Mouse (Mus musculus): ENCODE measurements at regions not wholly inside any gene's neighbourhood (a gene's known extent, or its start where the extent isn't known, plus 50 kb on each side); places are given as distances from the start of the nearest gene placed in this dataset.
A peak's percentile ranks its signal among the peaks of the same experiment; 100 is the strongest.

- H3K9me3 ChIP-seq (replicated peaks; ENCODE audit: low read length): no peaks in the 10 kb centered on the region
- H3K27ac ChIP-seq: no peak overlapping the region
- no peak overlapping the region for H3K4me2 ChIP-seq (ENCODE audit: low read length)
- ATAC-seq (replicated peaks; ENCODE audit: low FRiP score, low read depth): no peak
- H3K36me3 ChIP-seq (ENCODE audit: insufficient read depth, low read length): no peaks in the 10 kb centered on the region
- H3K4me1 ChIP-seq (replicated peaks; ENCODE audit: insufficient read depth, low read length): no peaks in the 10 kb centered on the region
- no peak for DNase-seq (ENCODE audit: low spot score)
- H3K27me3 ChIP-seq (ENCODE audit: insufficient read depth, low read length): no peaks in the 10 kb centered on the region
- TF ChIP-seq CTCF (IDR thresholded peaks at IDR 0.05; ENCODE audit: low read depth): peak; percentile 28; the same call in 1 of the 2 replicates
- H3K9ac ChIP-seq (ENCODE audit: low read depth, low read length): no peak overlapping the region
- no peak overlapping the region for H3K4me3 ChIP-seq (replicated peaks; ENCODE audit: low read depth, low read length)
Measured at GRCm38 (mm10) chr11:86881710-86882109, 74.2 kb upstream of the Dhx40 start.

GRCm38 (mm10) chr11:86879356-86879905 is 71.9 kb upstream of the Dhx40 start:
- H3K9ac ChIP-seq (ENCODE audit: low read depth, low read length): no peak overlapping the region
- no peak overlapping the region for H3K4me2 ChIP-seq (ENCODE audit: low read length)
- DNase-seq (ENCODE audit: low spot score) (no peak), ATAC-seq (replicated peaks; ENCODE audit: low FRiP score, low read depth) (no peak)
- no peak overlapping the region for H3K27ac ChIP-seq
- no peaks in the 10 kb centered on the region for H3K4me1 ChIP-seq (replicated peaks; ENCODE audit: insufficient read depth, low read length)
- no peaks in the 10 kb centered on the region for H3K9me3 ChIP-seq (replicated peaks; ENCODE audit: low read length)
- WGBS: 70% methylated on average over 6 of the region's 6 CpGs
- no peaks in the 10 kb centered on the region for H3K27me3 ChIP-seq (ENCODE audit: insufficient read depth, low read length)
- H3K4me3 ChIP-seq (replicated peaks; ENCODE audit: low read depth, low read length): no peak overlapping the region
- TF ChIP-seq CTCF (IDR thresholded peaks at IDR 0.05; ENCODE audit: low read depth): no peak
- H3K36me3 ChIP-seq (ENCODE audit: insufficient read depth, low read length): no peaks in the 10 kb centered on the region

- no peaks in the 10 kb centered on the region for H3K9me3 ChIP-seq (replicated peaks; ENCODE audit: low read length)
- no peaks in the 10 kb centered on the region for H3K36me3 ChIP-seq (ENCODE audit: insufficient read depth, low read length)
- DNase-seq (ENCODE audit: low spot score): no peak
- peak; percentile 43; the same call in 1 of the 2 replicates for TF ChIP-seq CTCF (IDR thresholded peaks at IDR 0.05; ENCODE audit: low read depth)
- H3K4me2 ChIP-seq (ENCODE audit: low read length): no peak overlapping the region
- H3K27me3 ChIP-seq (ENCODE audit: insufficient read depth, low read length): no peaks in the 10 kb centered on the region
- no peak overlapping the region for H3K9ac ChIP-seq (ENCODE audit: low read depth, low read length)
- 87% methylated on average over 11 of the region's 11 CpGs for WGBS
- no peak overlapping the region for H3K27ac ChIP-seq
- H3K4me1 ChIP-seq (replicated peaks; ENCODE audit: insufficient read depth, low read length): no peaks in the 10 kb centered on the region
- no peak for ATAC-seq (replicated peaks; ENCODE audit: low FRiP score, low read depth)
- H3K4me3 ChIP-seq (replicated peaks; ENCODE audit: low read depth, low read length): no peak overlapping the region
Measured at GRCm38 (mm10) chr11:86878327-86879065, 71.0 kb upstream of the Dhx40 start.

- TF ChIP-seq CTCF (IDR thresholded peaks at IDR 0.05; ENCODE audit: low read depth): no peak
- no peak overlapping the region for H3K9ac ChIP-seq (ENCODE audit: low read depth, low read length)
- H3K27me3 ChIP-seq (ENCODE audit: insufficient read depth, low read length): no peaks in the 10 kb centered on the region
- H3K4me1 ChIP-seq (replicated peaks; ENCODE audit: insufficient read depth, low read length): no peaks in the 10 kb centered on the region
- DNase-seq (ENCODE audit: low spot score) (no peak), ATAC-seq (replicated peaks; ENCODE audit: low FRiP score, low read depth) (no peak)
- H3K36me3 ChIP-seq (ENCODE audit: insufficient read depth, low read length): no peaks in the 10 kb centered on the region
- H3K27ac ChIP-seq: no peak overlapping the region
- no peak overlapping the region for H3K4me2 ChIP-seq (ENCODE audit: low read length)
- WGBS: 20% methylated on average over 8 of the region's 8 CpGs
- H3K4me3 ChIP-seq (replicated peaks; ENCODE audit: low read depth, low read length): no peak overlapping the region
- no peaks in the 10 kb centered on the region for H3K9me3 ChIP-seq (replicated peaks; ENCODE audit: low read length)
Measured at GRCm38 (mm10) chr11:86876509-86876908, 69.0 kb upstream of the Dhx40 start.

- H3K9ac ChIP-seq (ENCODE audit: low read depth, low read length): no peak overlapping the region
- TF ChIP-seq CTCF (IDR thresholded peaks at IDR 0.05; ENCODE audit: low read depth): peak; percentile 38; the same call in 1 of the 2 replicates
- H3K27ac ChIP-seq: no peak overlapping the region
- no peaks in the 10 kb centered on the region for H3K36me3 ChIP-seq (ENCODE audit: insufficient read depth, low read length)
- no peaks in the 10 kb centered on the region for H3K4me1 ChIP-seq (replicated peaks; ENCODE audit: insufficient read depth, low read length)
- H3K4me3 ChIP-seq (replicated peaks; ENCODE audit: low read depth, low read length): no peak overlapping the region
- DNase-seq (ENCODE audit: low spot score) (no peak), ATAC-seq (replicated peaks; ENCODE audit: low FRiP score, low read depth) (no peak)
- H3K9me3 ChIP-seq (replicated peaks; ENCODE audit: low read length): no peaks in the 10 kb centered on the region
- H3K4me2 ChIP-seq (ENCODE audit: low read length): no peak overlapping the region
- 52% methylated on average over 1 of the region's 1 CpGs for WGBS
- H3K27me3 ChIP-seq (ENCODE audit: insufficient read depth, low read length): no peaks in the 10 kb centered on the region
Measured at GRCm38 (mm10) chr11:86875738-86876137, 68.2 kb upstream of the Dhx40 start.

- no peaks in the 10 kb centered on the region for H3K27me3 ChIP-seq (ENCODE audit: insufficient read depth, low read length)
- no peaks in the 10 kb centered on the region for H3K36me3 ChIP-seq (ENCODE audit: insufficient read depth, low read length)
- no peak overlapping the region for H3K27ac ChIP-seq
- no peak overlapping the region for H3K4me2 ChIP-seq (ENCODE audit: low read length)
- no peaks in the 10 kb centered on the region for H3K4me1 ChIP-seq (replicated peaks; ENCODE audit: insufficient read depth, low read length)
- no peak overlapping the region for H3K4me3 ChIP-seq (replicated peaks; ENCODE audit: low read depth, low read length)
- peak; percentile 74 for TF ChIP-seq CTCF (IDR thresholded peaks at IDR 0.05; ENCODE audit: low read depth)
- DNase-seq (ENCODE audit: low spot score) (peak; percentile 63), ATAC-seq (replicated peaks; ENCODE audit: low FRiP score, low read depth) (no peak)
- peak overlapping the region; percentile 19; the same call in 1 of the 2 replicates for H3K9ac ChIP-seq (ENCODE audit: low read depth, low read length)
- 38% methylated on average over 12 of the region's 12 CpGs for WGBS
- no peaks in the 10 kb centered on the region for H3K9me3 ChIP-seq (replicated peaks; ENCODE audit: low read length)
Measured at GRCm38 (mm10) chr11:86874666-86875295, 67.2 kb upstream of the Dhx40 start.

All from kidney, postnatal 0 days (tissue).